23 mouse cellular contexts compared by ENCODE assay signal in genomic region chr4:63521813-63522419, GRCm38 (mm10).
"Had no signal": no experiment of that assay in that cellular context is flagged by ENCODE, and none has a peak within 500 bp of the region (broad histone marks: within the 10 kb centered on the region; RNA-seq: fewer than 3 reads in every experiment).

No protein-coding gene starts in this region.

- DNase-seq: gastrocnemius, postnatal 14 days; gastrocnemius, postnatal 36 days; heart, adult 11 months; heart, postnatal 10 days; heart, postnatal 4 days; kidney, adult 18-20 months; kidney, adult 8-10 months; kidney, postnatal 10 days; kidney, postnatal 25 days; kidney, postnatal 4 days; layer of hippocampus, adult 9-11 months; layer of hippocampus, postnatal 36 days; left cerebral cortex, postnatal 4 days had no signal

- H3K27ac ChIP-seq: heart, embryonic 10.5 days; hindbrain, embryonic 10.5 days; hindbrain, embryonic 12.5 days; hindbrain, embryonic 14.5 days; intestine, embryonic 15.5 days; limb, embryonic 13.5 days; limb, embryonic 15.5 days; liver, embryonic 12.5 days; liver, embryonic 14.5 days had no signal

- H3K36me3 ChIP-seq: heart, embryonic 10.5 days; heart, embryonic 12.5 days; hindbrain, embryonic 10.5 days; hindbrain, embryonic 12.5 days; intestine, embryonic 15.5 days; limb, embryonic 13.5 days; limb, embryonic 15.5 days; liver, embryonic 12.5 days had no signal

- H3K4me3 ChIP-seq: heart, embryonic 10.5 days; heart, embryonic 12.5 days; hindbrain, embryonic 10.5 days; hindbrain, embryonic 12.5 days; intestine, embryonic 15.5 days; limb, embryonic 13.5 days; limb, embryonic 15.5 days; liver, embryonic 12.5 days had no signal

- H3K27me3 ChIP-seq: heart, embryonic 12.5 days; hindbrain, embryonic 12.5 days; intestine, embryonic 15.5 days; limb, embryonic 13.5 days; limb, embryonic 15.5 days had no signal
